Mouse (Mus musculus) heart, postnatal 36 days (tissue): ENCODE data around the gene Ptdss2. TPM values are rescaled to one million over a fixed set of nuclear protein-coding genes. Genes with fewer than 3 reads are reported as not detected.

Source experiments
- DNase-seq, 2 experiments: peaks; one replicate each; pipeline ENCODE4 v3.0.0; 2021 to 2022
- intact Hi-C: fragments of 180-260 bp; cut with DNase I; formaldehyde crosslinking; loops from one replicate; pipeline ENCODE4 v1.15.1; 2025
- total RNA-seq, 2 experiments: library from RNA; stranded (reverse); gene quantifications; 2 replicates each; pipeline ENCODE4 v1.2.3; 2021

Ptdss2 gene
- total RNA-seq, 2 experiments from 2014 or later: 25.8 to 36.2 TPM

GRCm38 (mm10) chr7:141198121-141198520 lies 75.9 kb downstream of the Ptdss2 start:
- intact Hi-C loops: no loop called here
- no peak for DNase-seq

DNA sequence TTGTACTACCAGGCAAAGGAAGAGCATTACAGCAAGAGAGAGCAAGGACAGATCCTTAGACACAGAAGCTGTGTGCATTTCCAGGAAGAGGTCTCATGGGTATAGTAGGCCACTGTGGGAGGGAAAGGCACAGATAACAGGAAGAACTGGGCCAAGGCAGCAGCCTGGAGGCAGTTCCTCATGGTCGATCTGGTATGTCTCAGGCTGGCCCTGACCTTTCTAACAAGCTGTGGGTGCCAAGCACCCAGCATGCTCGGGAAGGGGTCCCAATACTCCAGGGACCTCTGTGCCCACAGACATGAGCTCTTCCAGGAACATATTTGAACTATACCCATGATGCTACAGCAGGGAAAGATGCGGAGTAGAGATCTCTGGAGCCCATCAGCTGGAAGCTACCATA lies 82.4 kb downstream of the Ptdss2 start:
- intact Hi-C loops: no loop called here
- DNase-seq: no peak

DNA sequence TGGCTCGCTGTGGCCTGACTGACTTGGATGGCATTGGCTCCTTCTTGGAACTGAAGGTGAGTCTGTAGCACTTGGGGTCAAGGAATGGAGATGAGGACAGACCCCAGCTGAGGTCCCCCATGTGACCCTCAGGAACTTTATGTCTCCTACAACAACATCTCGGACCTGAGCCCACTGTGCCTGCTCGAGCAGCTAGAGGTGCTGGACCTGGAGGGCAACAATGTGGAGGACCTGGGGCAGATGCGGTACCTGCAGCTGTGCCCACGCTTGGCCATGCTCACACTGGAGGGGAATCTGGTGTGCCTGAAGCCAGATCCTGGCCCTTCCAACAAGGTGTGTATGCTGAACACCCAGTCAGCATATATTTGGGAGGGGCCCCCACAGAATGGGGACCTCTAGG lies 83.3 kb downstream of the Ptdss2 start:
- intact Hi-C loops: no loop called here
- no peak for DNase-seq

- intact Hi-C loops: no loop called here
- no peak for DNase-seq
Measured at GRCm38 (mm10) chr7:141206182-141206937, 84.2 kb downstream of the Ptdss2 start.

Other genes with a start within 250 kb of the Ptdss2 start
- 10 to 100 TPM; 85.8 to 92.3 TPM for gene Psmd13, start 240.4 kb upstream of the Ptdss2 start, total RNA-seq
- 10 to 100 TPM; 62.1 to 71.1 TPM for gene Sirt3, start 240.1 kb upstream of the Ptdss2 start, total RNA-seq
- 1,000 to 10,000 TPM; 2,774 to 2,839 TPM for gene Cox8b, start 221.9 kb upstream of the Ptdss2 start, total RNA-seq
- gene Nlrp6, start 201.5 kb upstream of the Ptdss2 start, total RNA-seq: not detected
- 1 to 10 TPM; 4.4 to 4.9 TPM for gene Pgghg, start 181.0 kb upstream of the Ptdss2 start, total RNA-seq
- gene Ifitm5, start 172.1 kb upstream of the Ptdss2 start, total RNA-seq: under 1 TPM in 1 of 2 experiments, not detected in 1; 0.42 TPM
- gene Gm45717, start 166.4 kb upstream of the Ptdss2 start, total RNA-seq: under 1 TPM in 1 of 2 experiments, not detected in 1; 0.76 TPM
- gene Ifitm2, start 166.4 kb upstream of the Ptdss2 start, total RNA-seq: 100 to 1,000 TPM; 111 to 112 TPM
- 1 to 10 TPM; 3.4 to 4.1 TPM for gene Ifitm1, start 155.2 kb upstream of the Ptdss2 start, total RNA-seq
- 100 to 1,000 TPM; 113 to 167 TPM for gene Ifitm3, start 111.6 kb upstream of the Ptdss2 start, total RNA-seq
- gene Ifitm6, start 104.5 kb upstream of the Ptdss2 start, total RNA-seq: 1 to 10 TPM in 1 of 2 experiments, under 1 TPM in 1; 0.47 to 1.0 TPM
- gene Gm17387, start 93.3 kb upstream of the Ptdss2 start, total RNA-seq: not detected
- not detected for gene B4galnt4, start 61.3 kb upstream of the Ptdss2 start, total RNA-seq
- gene Pkp3, start 44.2 kb upstream of the Ptdss2 start, total RNA-seq: not detected
- gene Sigirr, start 21.8 kb upstream of the Ptdss2 start, total RNA-seq: 1 to 10 TPM; 5.6 to 9.5 TPM
- under 1 TPM; 0.14 to 0.33 TPM for gene Ano9, start 4.6 kb upstream of the Ptdss2 start, total RNA-seq
- gene Rnh1, start 50.5 kb downstream of the Ptdss2 start, total RNA-seq: 10 to 100 TPM; 66.8 to 67.8 TPM
- gene Hras, start 71.6 kb downstream of the Ptdss2 start, total RNA-seq: 100 to 1,000 TPM in 1 of 2 experiments, 10 to 100 TPM in 1; 97.9 to 104 TPM
- 1 to 10 TPM; 2.8 to 4.0 TPM for gene Lrrc56, start 71.8 kb downstream of the Ptdss2 start, total RNA-seq
- not detected for gene Lmntd2, start 91.7 kb downstream of the Ptdss2 start, total RNA-seq
- gene Rassf7, start 93.5 kb downstream of the Ptdss2 start, total RNA-seq: 1 to 10 TPM in 1 of 2 experiments, under 1 TPM in 1; 0.79 to 1.7 TPM
- 10 to 100 TPM; 31.9 to 36.5 TPM for gene Phrf1, start 106.4 kb downstream of the Ptdss2 start, total RNA-seq
- 1 to 10 TPM; 4.1 to 8.6 TPM for gene Irf7, start 144.1 kb downstream of the Ptdss2 start, total RNA-seq
- not detected for gene Cdhr5, start 154.4 kb downstream of the Ptdss2 start, total RNA-seq
- not detected for gene Sct, start 156.8 kb downstream of the Ptdss2 start, total RNA-seq
- not detected for gene Drd4, start 169.6 kb downstream of the Ptdss2 start, total RNA-seq
- gene Deaf1, start 205.3 kb downstream of the Ptdss2 start, total RNA-seq: 10 to 100 TPM; 16.5 to 17.1 TPM
- 10 to 100 TPM; 13.5 to 14.8 TPM for gene Tmem80, start 205.4 kb downstream of the Ptdss2 start, total RNA-seq
- 1 to 10 TPM; 3.3 to 3.7 TPM for gene Eps8l2, start 216.5 kb downstream of the Ptdss2 start, total RNA-seq